Mouse (Mus musculus) intestine, postnatal 0 days (tissue): ENCODE results near the gene Nudt1. TPM values are rescaled to one million over a fixed set of nuclear protein-coding genes. Genes with fewer than 3 reads are reported as not detected.

ENCODE experiments used
- ATAC-seq: fragments of 200-750 bp; cut with Nextera tagmentation; 2 replicates; pipeline ENCODE4 v1.8.0; 2017; ENCODE audit warnings: mild to moderate bottlenecking, moderate TSS enrichment, moderate library complexity
- H3K27ac ChIP-seq: fragments of 300-500 bp; sonication (generic); 2 replicates; pipeline ENCODE4 v1.5.1; 2014; ENCODE audit warnings: mild to moderate bottlenecking, low read depth, low read length, moderate library complexity
- H3K27me3 ChIP-seq: fragments of 300-500 bp; sonication (generic); replicated peaks from 2 replicates; pipeline ENCODE4 v1.6.1; 2014; ENCODE audit warnings: low read length, mixed read lengths; ENCODE audit not compliant: control insufficient read depth, insufficient read depth
- H3K36me3 ChIP-seq: fragments of 300-500 bp; sonication (generic); 2 replicates; pipeline ENCODE4 v1.6.1; 2014; ENCODE audit warnings: mild to moderate bottlenecking, moderate library complexity; ENCODE audit not compliant: control insufficient read depth, insufficient read depth
- H3K4me1 ChIP-seq: fragments of 300-500 bp; sonication (generic); replicated peaks from 2 replicates; pipeline ENCODE4 v1.6.1; 2014; ENCODE audit warnings: antibody characterized with exemption, low read length, mixed read lengths; ENCODE audit not compliant: control insufficient read depth, insufficient read depth
- H3K4me2 ChIP-seq: fragments of 300-500 bp; sonication (generic); replicated peaks from 2 replicates; pipeline ENCODE4 v1.6.1; 2014; ENCODE audit warnings: low read depth, mild to moderate bottlenecking, moderate library complexity
- H3K4me3 ChIP-seq: fragments of 300-500 bp; sonication (generic); 2 replicates; pipeline ENCODE4 v1.5.1; 2014; ENCODE audit warnings: low read depth, low read length
- H3K9ac ChIP-seq: fragments of 300-500 bp; sonication (generic); 2 replicates; pipeline ENCODE4 v1.6.1; 2014; ENCODE audit warnings: mild to moderate bottlenecking, low read depth, low read length
- H3K9me3 ChIP-seq: fragments of 300-500 bp; sonication (generic); 2 replicates; pipeline ENCODE4 v1.6.1; 2016; ENCODE audit warnings: mixed run types; ENCODE audit not compliant: control insufficient read depth
- CTCF ChIP-seq: sonication (generic); IDR thresholded peaks from 2 replicates; pipeline ENCODE4 v1.5.1; 2016; ENCODE audit warnings: low read depth, mild to moderate bottlenecking, control low read depth, antibody characterized with exemption, moderate library complexity
- WGBS: fragments of 180-500 bp; shearing (Covaris S2); extraction: QIAGEN DNeasy Blood & Tissue Kit; methylation state at CpG from one replicate; pipeline ENCODE4 v1.1.7; 2014; 5-methylcytosine and 5-hydroxymethylcytosine counted together
- polyA plus RNA-seq: library from polyadenylated mRNA; unstranded; fragments of >200 nt; fragmentation: Nextera tagmentation; extraction: Ambion mirVana; gene quantifications from 2 replicates; pipeline ENCODE4 v1.2.1, GENCODE M21; 2015

Gene Nudt1
- polyA plus RNA-seq, 1 experiment from 2014 or later = 28.9 TPM

GRCm38 (mm10) chr5:140384462-140384861 lies 63.0 kb downstream of the Nudt1 start:
- H3K4me1 ChIP-seq = 0 out of 2 replicates have a peak, but pooled peaks cover 4% of the 10 kb centered on the region
- no peak for ATAC-seq

GRCm38 (mm10) chr5:140387236-140387635 lies 65.8 kb downstream of the Nudt1 start:
- no peak overlapping the region for H3K27ac ChIP-seq
- no peak for ATAC-seq
- no peaks in the 10 kb centered on the region for H3K36me3 ChIP-seq
- no peak overlapping the region for H3K4me3 ChIP-seq
- no peaks in the 10 kb centered on the region for H3K27me3 ChIP-seq
- H3K4me2 ChIP-seq = 0 out of 2 replicates have a peak overlapping the region, but pooled peaks have one; percentile 93
- H3K4me1 ChIP-seq = 0 out of 2 replicates have a peak, but pooled peaks cover 4% of the 10 kb centered on the region
- H3K9me3 ChIP-seq = no peaks in the 10 kb centered on the region
- no peak overlapping the region for H3K9ac ChIP-seq
- 92% methylated on average over 7 of the region's 7 CpGs for WGBS
- no peak for TF ChIP-seq CTCF

More at GRCm38 (mm10) chr5:140384462-140384861, 63.0 kb downstream of the Nudt1 start:
- WGBS = 93% methylated on average over 1 of the region's 1 CpGs
- Histone ChIP-seq H3K27ac (no peak overlapping the region), H3K27me3 (no peaks in the 10 kb centered on the region), H3K4me2 (no peak overlapping the region), H3K36me3 (no peaks in the 10 kb centered on the region), H3K4me3 (no peak overlapping the region), H3K9ac (no peak overlapping the region), H3K9me3 (no peaks in the 10 kb centered on the region)
- TF ChIP-seq CTCF = peak; percentile 29; the same call in 1 of the 2 replicates

Other genes starting within 250 kb of the Nudt1 start
- gene Mad1l1, start 104 bp upstream of the Nudt1 start, polyA plus RNA-seq = 10.3 and 11.1 TPM in 2 replicates
- 11.2 and 13.7 TPM in 2 replicates for gene Mrm2, start 10.2 kb downstream of the Nudt1 start, polyA plus RNA-seq
- gene Snx8, start 67.6 kb downstream of the Nudt1 start, polyA plus RNA-seq = 67.5 and 89.0 TPM in 2 replicates
- 52.3 and 54.6 TPM in 2 replicates for gene Eif3b, start 97.7 kb downstream of the Nudt1 start, polyA plus RNA-seq
- gene Gm4869, start 124.0 kb downstream of the Nudt1 start, polyA plus RNA-seq = 0.05 TPM in 1 of 2 replicates, not detected in the other
- 17.0 and 18.8 TPM in 2 replicates for gene Chst12, start 183.9 kb downstream of the Nudt1 start, polyA plus RNA-seq
- gene Grifin, start 243.4 kb downstream of the Nudt1 start, polyA plus RNA-seq = 1.1 and 1.5 TPM in 2 replicates